In the genomic region with DNA sequence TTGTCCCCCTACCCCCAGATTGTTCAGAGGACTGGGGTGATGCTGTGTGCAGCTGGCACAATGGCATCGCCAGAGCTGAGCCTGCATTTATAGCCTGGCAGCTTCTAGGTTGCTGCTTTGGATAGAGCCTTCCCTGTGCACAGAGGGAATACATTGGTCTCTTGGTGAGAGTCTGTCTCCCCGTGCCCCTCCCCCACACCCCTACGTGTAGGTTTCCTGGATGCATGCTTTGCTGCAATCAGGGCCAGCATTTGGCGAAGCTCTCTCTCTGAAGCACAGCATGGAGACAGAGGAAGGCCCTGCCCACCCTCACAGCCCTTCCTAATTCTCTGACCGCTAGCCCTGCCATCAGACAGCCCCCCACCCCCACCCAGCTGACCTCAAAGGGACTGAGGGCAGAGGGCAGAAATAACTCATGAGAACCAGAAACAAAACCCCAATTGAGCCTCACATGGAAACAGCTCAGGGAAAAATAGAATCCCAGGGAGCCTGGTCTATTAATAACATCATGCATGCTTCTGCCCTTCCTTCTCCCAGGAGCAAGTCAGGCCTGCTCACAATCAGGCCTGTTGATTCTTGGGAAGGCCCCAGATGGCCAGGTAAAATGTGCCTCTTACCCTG, we compare ENCODE assay signal across 9 mouse cellular contexts.
A peak's percentile ranks its signal among the peaks of the same experiment; 100 is the strongest.
DNase-seq lines count a peak whose midpoint lies in the region; ATAC-seq and TF ChIP-seq lines count a peak whose summit lies in the region.
"Had no signal": no experiment of that assay in that cellular context is flagged by ENCODE, and none has a peak within 500 bp of the region (broad histone marks: within the 10 kb centered on the region; RNA-seq: fewer than 3 reads in every experiment).

No protein-coding gene starts in this region.

- peak; percentile 50 for DNase-seq in CD4-positive, CD25-positive, alpha-beta regulatory T cell, adult 2 months (ENCODE audit: low read depth, low spot score)
- no peak for DNase-seq in spleen, adult 2 months (ENCODE audit: low read depth in 1 of 2, low spot score in 2 of 2)
- DNase-seq in spleen, postnatal 14 days (ENCODE audit: low spot score in 2 of 2) = no peak
- DNase-seq in yolk sac, embryonic 10.5 days (ENCODE audit: low spot score) = peak; percentile 56
- no peak for DNase-seq in spleen, adult 18-20 months
- no peak for DNase-seq in lung, adult 18-20 months

- H3K4me1 ChIP-seq in spleen, adult 2 months (ENCODE audit: control insufficient read depth, insufficient read depth, insufficient read length) = peaks cover 26% of the 10 kb centered on the region
- H3K4me1 ChIP-seq in limb, embryonic 13.5 days = peaks cover 20% of the 10 kb centered on the region

- no peaks in the 10 kb centered on the region for H3K9me3 ChIP-seq in limb, embryonic 13.5 days

- H3K9ac ChIP-seq in limb, embryonic 13.5 days = peak overlapping the region; percentile 35; the same call in 1 of the 2 replicates

- no peak overlapping the region for H3K4me2 ChIP-seq in limb, embryonic 13.5 days (replicated peaks)

- no peaks in the 10 kb centered on the region for H3K27me3 ChIP-seq in spleen, adult 2 months (ENCODE audit: control insufficient read depth, insufficient read depth, low read length)
- no peaks in the 10 kb centered on the region for H3K27me3 ChIP-seq in limb, embryonic 13.5 days

- H3K36me3 ChIP-seq in spleen, adult 2 months (ENCODE audit: control insufficient read depth, insufficient read depth, low read length) = no peaks in the 10 kb centered on the region
- no peaks in the 10 kb centered on the region for H3K36me3 ChIP-seq in limb, embryonic 13.5 days

- ATAC-seq in CD4-positive, CD25-positive, alpha-beta regulatory T cell, adult 4 months = no peak
- ATAC-seq in limb, embryonic 13.5 days (ENCODE audit: low FRiP score, low read depth) = 0 out of 2 replicates have a peak, but pooled peaks have one; percentile 15

- TF ChIP-seq POLR2A in spleen, adult 2 months (IDR thresholded peaks at IDR 0.05; ENCODE audit: low read depth, low read length) = no peak

- no peak overlapping the region for H3K4me3 ChIP-seq in spleen, adult 2 months (ENCODE audit: extremely low read depth, insufficient read depth, insufficient read length)
- no peak overlapping the region for H3K4me3 ChIP-seq in limb, embryonic 13.5 days

- 40% methylated on average over 5 of the region's 5 CpGs for WGBS in spleen, adult 2 months
- WGBS in limb, embryonic 13.5 days = 14% methylated on average over 5 of the region's 5 CpGs

- peak overlapping the region; percentile 82 for H3K27ac ChIP-seq in spleen, adult 2 months (ENCODE audit: insufficient read depth, low read length)
- peak overlapping the region; percentile 39; the same call in 1 of the 2 replicates for H3K27ac ChIP-seq in limb, embryonic 13.5 days
- H3K27ac ChIP-seq: macrophage had no signal

- TF ChIP-seq CTCF in spleen, adult 2 months (IDR thresholded peaks at IDR 0.05; ENCODE audit: extremely low read depth, insufficient read depth, insufficient read length, insufficient replicate concordance) = no peak

Comparison
In these comparisons a context has a peak if more than half of its experiments do, and no peak if none do; other contexts are left out.
1. DNase-seq: peak in CD4-positive, CD25-positive, alpha-beta regulatory T cell, adult 2 months (single experiment) and yolk sac, embryonic 10.5 days (single experiment); none in spleen, adult 2 months (0 of 2), spleen, postnatal 14 days (0 of 2), spleen, adult 18-20 months (0 of 2) and lung, adult 18-20 months (0 of 2).